Mouse (Mus musculus): ENCODE measurements around the gene Ankar. TPM values are rescaled to one million over a fixed set of nuclear protein-coding genes. Genes with fewer than 3 reads are reported as not detected.

Ankar gene
- polyA plus RNA-seq, 1 experiment from 2014 or later = not detected

DNA sequence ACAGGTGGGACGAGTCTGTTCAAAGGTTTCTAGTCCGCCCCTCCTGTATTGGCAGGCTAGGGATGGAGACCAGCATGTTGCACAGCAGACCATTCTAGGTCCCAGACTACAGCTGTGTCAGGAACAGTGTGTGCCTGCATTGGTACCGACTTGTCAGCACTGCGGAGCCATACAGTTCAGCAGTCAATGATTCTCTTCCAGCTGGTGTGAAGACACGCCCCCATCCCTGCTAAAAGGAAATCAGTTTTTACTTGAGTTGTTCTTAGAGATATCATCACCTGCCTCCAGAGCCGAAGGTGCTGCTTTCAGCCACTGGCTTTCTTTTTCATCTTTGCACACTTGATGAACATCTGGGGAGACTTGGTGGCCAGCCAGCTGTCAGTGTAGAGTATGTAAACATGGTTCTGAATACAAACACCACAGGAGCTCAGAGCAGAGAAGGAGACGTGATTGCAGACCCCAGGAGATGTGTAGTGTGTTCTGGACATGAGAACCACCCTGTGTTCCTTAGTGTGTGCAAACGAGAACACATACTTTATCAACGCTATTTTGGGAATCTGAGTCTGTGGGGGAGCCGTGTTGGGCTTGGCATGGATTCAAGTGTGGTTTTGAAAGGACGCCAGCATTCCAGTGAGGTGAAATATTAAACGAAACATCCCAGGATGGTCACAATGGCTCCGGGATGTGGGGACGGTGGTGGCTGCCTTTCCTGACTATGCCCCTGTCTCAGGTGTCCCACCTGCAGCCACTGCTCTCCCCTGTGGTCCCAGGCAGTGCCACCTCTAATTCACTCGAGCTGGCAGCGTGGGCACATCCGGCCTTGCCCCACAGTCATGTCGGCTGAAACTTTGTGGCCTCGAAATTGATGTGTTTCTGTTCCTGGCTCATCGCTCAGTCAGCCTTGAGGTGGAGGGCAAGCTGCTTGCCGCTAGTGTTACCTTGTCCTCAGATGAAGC is 101.0 kb downstream of the Ankar start:
- no peak overlapping the region for H3K4me3 ChIP-seq
- H3K27ac ChIP-seq = no peak overlapping the region
- H3K36me3 ChIP-seq (replicated peaks) = peaks cover 89% of the 10 kb centered on the region
- H3K9me3 ChIP-seq = no peaks in the 10 kb centered on the region
- no peak for DNase-seq (ENCODE audit: extremely low spot score, low spot score)
- H3K4me1 ChIP-seq = no peaks in the 10 kb centered on the region
- 91% methylated on average over 21 of the region's 21 CpGs for WGBS
- no peaks in the 10 kb centered on the region for H3K27me3 ChIP-seq (ENCODE audit: poor library complexity, severe bottlenecking)

DNA sequence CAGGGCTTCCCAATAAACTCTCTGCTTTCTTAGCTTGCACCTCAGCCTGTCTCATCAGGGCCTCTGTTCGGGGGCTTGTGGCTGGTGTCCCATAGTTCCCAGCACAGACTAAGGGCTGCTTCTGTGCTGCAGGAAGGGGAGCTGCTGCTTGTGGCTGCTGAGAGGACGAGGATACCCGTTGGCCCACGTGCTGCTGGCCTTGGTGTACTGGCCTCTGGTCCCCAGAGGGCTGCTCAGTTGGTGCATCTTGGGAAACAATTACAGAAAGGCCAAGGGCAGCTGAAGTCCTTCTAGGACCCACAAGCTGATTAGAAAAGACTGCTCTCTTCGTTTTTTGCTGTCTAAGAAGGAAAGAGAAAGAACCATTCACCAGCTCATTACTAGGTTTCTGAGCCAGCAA is 104.1 kb downstream of the Ankar start:
- no peak overlapping the region for H3K27ac ChIP-seq
- no peaks in the 10 kb centered on the region for H3K4me1 ChIP-seq
- H3K4me3 ChIP-seq = no peak overlapping the region
- 79% methylated on average over 5 of the region's 5 CpGs for WGBS
- no peaks in the 10 kb centered on the region for H3K27me3 ChIP-seq (ENCODE audit: poor library complexity, severe bottlenecking)
- no peak for DNase-seq (ENCODE audit: extremely low spot score, low spot score)
- H3K9me3 ChIP-seq = no peaks in the 10 kb centered on the region
- H3K36me3 ChIP-seq (replicated peaks) = peaks cover 95% of the 10 kb centered on the region

GRCm38 (mm10) chr1:72595686-72596085 is 104.7 kb downstream of the Ankar start:
- Histone ChIP-seq H3K9me3 (no peaks in the 10 kb centered on the region), H3K36me3 (replicated peaks) (peaks cover 95% of the 10 kb centered on the region), H3K27me3 (ENCODE audit: poor library complexity, severe bottlenecking) (no peaks in the 10 kb centered on the region), H3K4me1 (no peaks in the 10 kb centered on the region), H3K27ac (no peak overlapping the region), H3K4me3 (no peak overlapping the region)
- DNase-seq (ENCODE audit: extremely low spot score, low spot score) = no peak
- 91% methylated on average over 12 of the region's 12 CpGs for WGBS

- no peak overlapping the region for H3K27ac ChIP-seq
These were observed 106.9 kb downstream of the Ankar start for GRCm38 (mm10) chr1:72593340-72593951.

More at GRCm38 (mm10) chr1:72593340-72593951, 106.9 kb downstream of the Ankar start:
- Histone ChIP-seq H3K9me3 (no peaks in the 10 kb centered on the region), H3K36me3 (replicated peaks) (peaks cover 86% of the 10 kb centered on the region), H3K27me3 (ENCODE audit: poor library complexity, severe bottlenecking) (no peaks in the 10 kb centered on the region), H3K4me1 (no peaks in the 10 kb centered on the region), H3K4me3 (no peak overlapping the region)
- no peak for DNase-seq (ENCODE audit: extremely low spot score, low spot score)
- WGBS = 89% methylated on average over 20 of the region's 20 CpGs

Other genes starting within 250 kb of the Ankar start
- gene March4, start 163.6 kb downstream of the Ankar start, polyA plus RNA-seq (2016; fragmentation: Nextera tagmentation; extraction: Ambion mirVana) = not detected in 2 replicates
- gene Smarcal1, start 117.3 kb downstream of the Ankar start, polyA plus RNA-seq (2016; fragmentation: Nextera tagmentation; extraction: Ambion mirVana) = 31.7 and 32.3 TPM in 2 replicates
- 1,402 and 1,403 TPM in 2 replicates for gene Rpl37a, start 10.7 kb upstream of the Ankar start, polyA plus RNA-seq (2016; fragmentation: Nextera tagmentation; extraction: Ambion mirVana)
- gene Igfbp2, start 123.9 kb upstream of the Ankar start, polyA plus RNA-seq (2016; fragmentation: Nextera tagmentation; extraction: Ambion mirVana) = 742 and 777 TPM in 2 replicates
- 45.9 and 51.3 TPM in 2 replicates for gene Igfbp5, start 174.3 kb upstream of the Ankar start, polyA plus RNA-seq (2016; fragmentation: Nextera tagmentation; extraction: Ambion mirVana)

All from forebrain, embryonic 10.5 days (tissue).